Mouse (Mus musculus): ENCODE data around the gene Osbpl6.
"Not testable (repeated sequence)": the region's sequence is repeated elsewhere in the genome, so short reads cannot be mapped to it uniquely, and the experiment has no call there.

The Osbpl6 gene

GRCm38 (mm10) chr2:76585090-76585489 is 178.8 kb downstream of the Osbpl6 start:
- DNase-seq, result no peak

GRCm38 (mm10) chr2:76586906-76587305 is 180.6 kb downstream of the Osbpl6 start:
- DNase-seq, result no peak

GRCm38 (mm10) chr2:76590221-76590620 is 183.9 kb downstream of the Osbpl6 start:
- no peak for DNase-seq

GRCm38 (mm10) chr2:76592401-76592924 is 186.2 kb downstream of the Osbpl6 start:
- DNase-seq, result no peak

- no peak for DNase-seq
Measured at GRCm38 (mm10) chr2:76597521-76597920, 191.2 kb downstream of the Osbpl6 start.

GRCm38 (mm10) chr2:76599214-76599613 is 192.9 kb downstream of the Osbpl6 start:
- DNase-seq, result no peak

- no peak for DNase-seq
Measured at GRCm38 (mm10) chr2:76602256-76602655, 195.9 kb downstream of the Osbpl6 start.

GRCm38 (mm10) chr2:76606704-76607103 is 200.4 kb downstream of the Osbpl6 start:
- no peak for DNase-seq

GRCm38 (mm10) chr2:76610326-76611104 is 204.2 kb downstream of the Osbpl6 start:
- DNase-seq, result no peak

- DNase-seq, result no peak
Measured at GRCm38 (mm10) chr2:76611996-76612395, 205.7 kb downstream of the Osbpl6 start.

GRCm38 (mm10) chr2:76618078-76618477 is 211.8 kb downstream of the Osbpl6 start:
- peak; percentile 12 to 22 for DNase-seq

GRCm38 (mm10) chr2:76620188-76620587 is 213.9 kb downstream of the Osbpl6 start:
- no peak for DNase-seq

- DNase-seq, result no peak
Measured at GRCm38 (mm10) chr2:76621724-76622123, 215.4 kb downstream of the Osbpl6 start.

- DNase-seq, result not testable (repeated sequence)
Measured at GRCm38 (mm10) chr2:76622316-76622715, 216.0 kb downstream of the Osbpl6 start.

GRCm38 (mm10) chr2:76630293-76630692 is 224.0 kb downstream of the Osbpl6 start:
- no peak for DNase-seq

GRCm38 (mm10) chr2:76631600-76631999 is 225.3 kb downstream of the Osbpl6 start:
- no peak for DNase-seq

GRCm38 (mm10) chr2:76639637-76640036 is 233.3 kb downstream of the Osbpl6 start:
- no peak for DNase-seq

GRCm38 (mm10) chr2:76643801-76644200 is 237.5 kb downstream of the Osbpl6 start:
- no peak for DNase-seq

GRCm38 (mm10) chr2:76647441-76647869 is 241.1 kb downstream of the Osbpl6 start:
- peak; percentile 11 to 15 for DNase-seq

- DNase-seq, result peak; percentile 78 to 82
Measured at GRCm38 (mm10) chr2:76647883-76648570, 241.7 kb downstream of the Osbpl6 start, which contains the start of the genes Prkra and Pjvk. Prkra (minus strand) TSS chr2:76648015. Pjvk (plus strand) TSS chr2:76648476.

GRCm38 (mm10) chr2:76648666-76649141 is 242.4 kb downstream of the Osbpl6 start:
- peak in 1 of 2 experiments; percentile 3 for DNase-seq

Measured in B cell, adult 2 months (primary cell).